Mouse (Mus musculus): ENCODE data around the gene Ccdc106. TPM values are rescaled to one million over a fixed set of nuclear protein-coding genes. Genes with fewer than 3 reads are reported as not detected.
"Not testable (repeated sequence)": the region's sequence is repeated elsewhere in the genome, so short reads cannot be mapped to it uniquely, and the experiment has no call there.

Gene Ccdc106
- polyA plus RNA-seq (2012; rRNA removed), result 5.8 and 7.8 TPM in 2 replicates

GRCm38 (mm10) chr7:5020000-5020681 lies at the start of gene Ccdc106, which contains the start of gene Zfp865:
Gene Ccdc106, plus strand, starts transcription at chr7:5020553.
Gene Zfp865, plus strand, starts transcription at chr7:5020376.
- DNase-seq (ENCODE audit: low read depth), result no peak

GRCm38 (mm10) chr7:4971068-4971467 lies 49.3 kb upstream of the Ccdc106 start, which contains the start of gene Sbk3:
Gene Sbk3, minus strand, starts transcription at chr7:4971168.
- no peak for DNase-seq (ENCODE audit: low read depth)

GRCm38 (mm10) chr7:4971710-4972109 lies 48.6 kb upstream of the Ccdc106 start:
- DNase-seq (ENCODE audit: low read depth), result no peak

GRCm38 (mm10) chr7:4972321-4973047 lies 47.9 kb upstream of the Ccdc106 start:
- no peak for DNase-seq (ENCODE audit: low read depth)

- no peak for DNase-seq (ENCODE audit: low read depth)
Measured at GRCm38 (mm10) chr7:4975455-4975854, 44.9 kb upstream of the Ccdc106 start.

GRCm38 (mm10) chr7:4976832-4977231 lies 43.5 kb upstream of the Ccdc106 start:
- no peak for DNase-seq (ENCODE audit: low read depth)

- no peak for DNase-seq (ENCODE audit: low read depth)
Measured at GRCm38 (mm10) chr7:4988250-4988649, 32.1 kb upstream of the Ccdc106 start.

GRCm38 (mm10) chr7:4993347-4993998 lies 26.9 kb upstream of the Ccdc106 start:
- no peak for DNase-seq (ENCODE audit: low read depth)

- DNase-seq (ENCODE audit: low read depth), result no peak
Measured at GRCm38 (mm10) chr7:4993999-4994788, 26.2 kb upstream of the Ccdc106 start.

- DNase-seq (ENCODE audit: low read depth), result no peak
Measured at GRCm38 (mm10) chr7:4995268-4996002, 24.9 kb upstream of the Ccdc106 start.

GRCm38 (mm10) chr7:4996003-4996895 lies 24.1 kb upstream of the Ccdc106 start, which contains the start of gene Zfp579:
Gene Zfp579, minus strand, starts transcription at chr7:4996158.
- no peak for DNase-seq (ENCODE audit: low read depth)

- no peak for DNase-seq (ENCODE audit: low read depth)
Measured at GRCm38 (mm10) chr7:4996934-4997333, 23.4 kb upstream of the Ccdc106 start.

- DNase-seq (ENCODE audit: low read depth), result no peak
Measured at GRCm38 (mm10) chr7:4999876-5000275, 20.5 kb upstream of the Ccdc106 start.

GRCm38 (mm10) chr7:5002876-5003275 lies 17.5 kb upstream of the Ccdc106 start:
- DNase-seq (ENCODE audit: low read depth), result not testable (repeated sequence)

GRCm38 (mm10) chr7:5008229-5008628 lies 12.1 kb upstream of the Ccdc106 start:
- DNase-seq (ENCODE audit: low read depth), result no peak

GRCm38 (mm10) chr7:5012681-5013513 lies 7.5 kb upstream of the Ccdc106 start:
- DNase-seq (ENCODE audit: low read depth), result no peak

- DNase-seq (ENCODE audit: low read depth), result no peak
Measured at GRCm38 (mm10) chr7:5014251-5015117, 5.9 kb upstream of the Ccdc106 start, which contains the start of the genes Zfp524 and Fiz1. Gene Zfp524, plus strand, starts transcription at chr7:5014415. Gene Fiz1, minus strand, starts transcription at chr7:5014697.

All from gonadal fat pad, adult 2 months (tissue).